Mouse (Mus musculus): ENCODE results near the gene Etv3.

Gene Etv3

GRCm38 (mm10) chr3:87560156-87560555 lies 34.9 kb downstream of the Etv3 start:
- DNase-seq, result peak; percentile 15

- no peak for DNase-seq
Observed at GRCm38 (mm10) chr3:87561434-87561833, 36.2 kb downstream of the Etv3 start.

GRCm38 (mm10) chr3:87562370-87562769 lies 37.2 kb downstream of the Etv3 start:
- DNase-seq, result peak; percentile 90

GRCm38 (mm10) chr3:87563466-87563865 lies 38.3 kb downstream of the Etv3 start:
- no peak for DNase-seq

- DNase-seq, result no peak
Observed at GRCm38 (mm10) chr3:87565623-87566022, 40.4 kb downstream of the Etv3 start.

GRCm38 (mm10) chr3:87566066-87566465 lies 40.9 kb downstream of the Etv3 start:
- peak; percentile 70 for DNase-seq

- DNase-seq, result no peak
Observed at GRCm38 (mm10) chr3:87567497-87567896, 42.3 kb downstream of the Etv3 start.

GRCm38 (mm10) chr3:87568681-87569080 lies 43.5 kb downstream of the Etv3 start:
- no peak for DNase-seq

GRCm38 (mm10) chr3:87575766-87576165 lies 50.6 kb downstream of the Etv3 start:
- no peak for DNase-seq

GRCm38 (mm10) chr3:87582259-87582658 lies 57.1 kb downstream of the Etv3 start:
- no peak for DNase-seq
